Comparison of ENCODE assay signal across 18 mouse cellular contexts in the genomic region with DNA sequence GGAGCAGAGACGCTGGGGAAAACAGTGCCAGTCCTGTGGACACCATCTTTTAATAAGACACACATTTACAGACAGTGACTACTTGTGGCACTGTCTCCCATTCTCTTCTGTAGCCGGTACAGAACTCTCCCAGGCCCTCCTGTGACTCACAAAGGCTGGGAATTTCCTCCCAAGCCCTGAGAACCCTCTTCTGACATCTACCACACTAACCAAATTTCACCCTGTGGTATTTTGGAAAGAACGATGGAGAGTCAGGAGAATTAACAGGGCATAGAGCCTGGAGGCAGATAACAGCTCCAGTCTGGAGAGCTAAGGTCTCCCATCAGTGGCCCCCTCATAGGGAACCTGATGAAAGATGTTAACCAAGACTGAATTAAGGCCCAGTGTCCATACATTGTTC. TPM values are rescaled to one million over a fixed set of nuclear protein-coding genes. Genes with fewer than 3 reads are reported as not detected.
DNase-seq lines count a peak whose midpoint lies in the region; ATAC-seq and TF ChIP-seq lines count a peak whose summit lies in the region.
"Had no signal": no experiment of that assay in that cellular context is flagged by ENCODE, and none has a peak within 500 bp of the region (broad histone marks: within the 10 kb centered on the region; RNA-seq: fewer than 3 reads in every experiment).

No protein-coding gene starts in this region.

- H3K36me3 ChIP-seq in hindbrain, embryonic 10.5 days, result no peaks in the 10 kb centered on the region
- no peaks in the 10 kb centered on the region for H3K36me3 ChIP-seq in hindbrain, embryonic 16.5 days (ENCODE audit: control insufficient read depth, insufficient read depth, low read length)
- H3K36me3 ChIP-seq in midbrain, embryonic 11.5 days (ENCODE audit: control insufficient read depth, insufficient read depth, low read length), result no peaks in the 10 kb centered on the region
- H3K36me3 ChIP-seq in midbrain, embryonic 10.5 days, result no peaks in the 10 kb centered on the region
- H3K36me3 ChIP-seq: embryonic facial prominence, embryonic 10.5 days; forebrain, embryonic 15.5 days; heart, embryonic 15.5 days; limb, embryonic 13.5 days had no signal

- H3K4me1 ChIP-seq in hindbrain, embryonic 10.5 days (replicated peaks), result peaks cover 22% of the 10 kb centered on the region
- no peaks in the 10 kb centered on the region for H3K4me1 ChIP-seq in hindbrain, embryonic 16.5 days (ENCODE audit: control insufficient read depth, insufficient read depth, low read depth, low read length)
- H3K4me1 ChIP-seq in midbrain, embryonic 11.5 days (ENCODE audit: control insufficient read depth, insufficient read depth, low read length), result no peaks in the 10 kb centered on the region
- peaks cover 19% of the 10 kb centered on the region; the same call in 1 of the 2 replicates for H3K4me1 ChIP-seq in midbrain, embryonic 10.5 days
- H3K4me1 ChIP-seq in cortical plate, adult 2 months (ENCODE audit: control insufficient read depth, insufficient read depth, low read length), result no peaks in the 10 kb centered on the region
- H3K4me1 ChIP-seq: forebrain, embryonic 15.5 days had no signal

- peak overlapping the region; percentile 45; the same call in 1 of the 2 replicates for H3K27ac ChIP-seq in hindbrain, embryonic 10.5 days
- no peak overlapping the region for H3K27ac ChIP-seq in hindbrain, embryonic 16.5 days (ENCODE audit: low read depth, low read length)
- no peak overlapping the region for H3K27ac ChIP-seq in midbrain, embryonic 11.5 days (ENCODE audit: low read depth, low read length)
- H3K27ac ChIP-seq in midbrain, embryonic 10.5 days (replicated peaks), result no peak overlapping the region
- H3K27ac ChIP-seq in cortical plate, adult 2 months (ENCODE audit: insufficient read depth, low read length), result peak overlapping the region; percentile 51; the same call in 1 of the 2 replicates
- H3K27ac ChIP-seq: embryonic facial prominence, embryonic 10.5 days; forebrain, embryonic 15.5 days; heart, embryonic 15.5 days; hindbrain, postnatal 0 days; limb, embryonic 13.5 days had no signal

- no peak overlapping the region for H3K4me3 ChIP-seq in hindbrain, embryonic 10.5 days
- H3K4me3 ChIP-seq in hindbrain, embryonic 16.5 days (ENCODE audit: low read length), result no peak overlapping the region
- no peak overlapping the region for H3K4me3 ChIP-seq in midbrain, embryonic 11.5 days (ENCODE audit: low read depth, low read length)
- no peak overlapping the region for H3K4me3 ChIP-seq in midbrain, embryonic 10.5 days
- no peak overlapping the region for H3K4me3 ChIP-seq in cortical plate, adult 2 months (ENCODE audit: insufficient read depth, low read length)
- H3K4me3 ChIP-seq: embryonic facial prominence, embryonic 10.5 days; forebrain, embryonic 15.5 days; heart, embryonic 15.5 days; limb, embryonic 13.5 days had no signal

- H3K9ac ChIP-seq in hindbrain, embryonic 16.5 days (ENCODE audit: low read depth, low read length), result no peak overlapping the region
- H3K9ac ChIP-seq in midbrain, embryonic 11.5 days (ENCODE audit: low read length), result no peak overlapping the region
- H3K9ac ChIP-seq: forebrain, embryonic 15.5 days; heart, embryonic 15.5 days; limb, embryonic 13.5 days had no signal

- H3K9me3 ChIP-seq in hindbrain, embryonic 10.5 days, result no peaks in the 10 kb centered on the region
- H3K9me3 ChIP-seq in hindbrain, embryonic 16.5 days (ENCODE audit: control insufficient read depth, low read length), result no peaks in the 10 kb centered on the region
- no peaks in the 10 kb centered on the region for H3K9me3 ChIP-seq in midbrain, embryonic 11.5 days (ENCODE audit: control insufficient read depth, low read length)
- no peaks in the 10 kb centered on the region for H3K9me3 ChIP-seq in midbrain, embryonic 10.5 days (replicated peaks)
- H3K9me3 ChIP-seq: embryonic facial prominence, embryonic 10.5 days; forebrain, embryonic 15.5 days; heart, embryonic 15.5 days; limb, embryonic 13.5 days; megakaryocyte, embryonic 14.5 days had no signal

- TF ChIP-seq CTCF in cortical plate, adult 2 months (IDR thresholded peaks at IDR 0.05; ENCODE audit: extremely low read depth, insufficient read depth, low read length), result no peak

- no peak for ATAC-seq in hindbrain, embryonic 16.5 days
- no peak for ATAC-seq in midbrain, embryonic 11.5 days (ENCODE audit: low FRiP score)
- ATAC-seq: forebrain, embryonic 15.5 days; hindbrain, postnatal 0 days; midbrain, embryonic 16.5 days had no signal

- TF ChIP-seq POLR2A in cortical plate, adult 2 months (IDR thresholded peaks at IDR 0.05; ENCODE audit: extremely low read depth, insufficient read depth, low read length), result no peak

- no peaks in the 10 kb centered on the region for H3K27me3 ChIP-seq in hindbrain, embryonic 10.5 days (ENCODE audit: insufficient read depth, poor library complexity, severe bottlenecking)
- H3K27me3 ChIP-seq in hindbrain, embryonic 16.5 days (replicated peaks; ENCODE audit: control insufficient read depth, insufficient read depth, low read length), result no peaks in the 10 kb centered on the region
- H3K27me3 ChIP-seq in midbrain, embryonic 11.5 days (ENCODE audit: control insufficient read depth, insufficient read depth, low read length), result no peaks in the 10 kb centered on the region
- H3K27me3 ChIP-seq in midbrain, embryonic 10.5 days (ENCODE audit: low read depth, poor library complexity, severe bottlenecking), result no peaks in the 10 kb centered on the region
- H3K27me3 ChIP-seq: forebrain, embryonic 15.5 days; heart, embryonic 15.5 days; limb, embryonic 13.5 days; megakaryocyte, embryonic 14.5 days had no signal

- 67% methylated on average over 3 of the region's 3 CpGs for WGBS in hindbrain, embryonic 10.5 days
- 70% methylated on average over 3 of the region's 3 CpGs for WGBS in hindbrain, embryonic 16.5 days
- WGBS in midbrain, embryonic 11.5 days, result 80% methylated on average over 3 of the region's 3 CpGs
- WGBS in midbrain, embryonic 10.5 days, result 82% methylated on average over 3 of the region's 3 CpGs

- no peak overlapping the region for H3K4me2 ChIP-seq in hindbrain, embryonic 16.5 days (ENCODE audit: low read length)
- no peak overlapping the region for H3K4me2 ChIP-seq in midbrain, embryonic 11.5 days
- H3K4me2 ChIP-seq: forebrain, embryonic 15.5 days; heart, embryonic 15.5 days; limb, embryonic 13.5 days had no signal

- DNase-seq in hindbrain, embryonic 10.5 days (ENCODE audit: low spot score), result no peak
- DNase-seq in midbrain, embryonic 11.5 days (ENCODE audit: low spot score, missing footprints), result peak; percentile 75
- no peak for DNase-seq in midbrain, embryonic 10.5 days (ENCODE audit: low spot score)
- no peak for DNase-seq in c-Kit-positive CD71-positive TER-119-positive erythroid progenitor cells, embryonic 14.5 days (ENCODE audit: low spot score)
- DNase-seq in neural tube, embryonic 10.5 days (ENCODE audit: extremely low spot score, low spot score), result no peak
- DNase-seq: cerebellum, adult 8-10 months; right cerebral cortex, postnatal 4 days; thymus, adult 2 months had no signal

RNA-seq across cellular contexts. Expression of a gene that starts 59.5 kb away (rescaled TPM):
- polyA plus RNA-seq in hindbrain, embryonic 10.5 days (2016; fragmentation: Nextera tagmentation; extraction: Ambion mirVana), result 23.6 and 32.4 TPM in 2 replicates
- polyA plus RNA-seq in hindbrain, embryonic 16.5 days (2015; fragmentation: Nextera tagmentation; extraction: Ambion mirVana), result 13.5 and 13.8 TPM in 2 replicates
- 32.9 and 35.1 TPM in 2 replicates for polyA plus RNA-seq in midbrain, embryonic 11.5 days (2014; fragmentation: Nextera tagmentation; extraction: Ambion mirVana)
- polyA plus RNA-seq in midbrain, embryonic 10.5 days (2016; fragmentation: Nextera tagmentation; extraction: Ambion mirVana), result 27.3 and 28.1 TPM in 2 replicates
- polyA plus RNA-seq in cortical plate, adult 2 months (2012; rRNA removed), result 26.2 and 27.1 TPM in 2 replicates

RNA-seq across cellular contexts. Expression of a gene that starts 59.8 kb away (rescaled TPM):
- 0.15 and 0.18 TPM in 2 replicates for polyA plus RNA-seq in hindbrain, embryonic 10.5 days (2016; fragmentation: Nextera tagmentation; extraction: Ambion mirVana)
- 0.13 TPM in 1 of 2 replicates, not detected in the other for polyA plus RNA-seq in hindbrain, embryonic 16.5 days (2015; fragmentation: Nextera tagmentation; extraction: Ambion mirVana)
- 0.20 and 0.30 TPM in 2 replicates for polyA plus RNA-seq in midbrain, embryonic 11.5 days (2014; fragmentation: Nextera tagmentation; extraction: Ambion mirVana)
- 0.10 and 0.31 TPM in 2 replicates for polyA plus RNA-seq in midbrain, embryonic 10.5 days (2016; fragmentation: Nextera tagmentation; extraction: Ambion mirVana)
- not detected in 2 replicates for polyA plus RNA-seq in cortical plate, adult 2 months (2012; rRNA removed)
- polyA plus RNA-seq: forebrain, embryonic 15.5 days; heart, embryonic 15.5 days; midbrain, embryonic 16.5 days; stomach, embryonic 16.5 days; thymus, adult 2 months had no signal

Comparison
In these comparisons a context has a peak if more than half of its experiments do, and no peak if none do; other contexts are left out.
1. H3K27ac ChIP-seq: peak in hindbrain, embryonic 10.5 days (single experiment) and cortical plate, adult 2 months (single experiment); none in hindbrain, embryonic 16.5 days (single experiment), midbrain, embryonic 11.5 days (single experiment) and midbrain, embryonic 10.5 days (single experiment).